Mouse (Mus musculus) liver, embryonic 14.5 days (tissue): ENCODE data around the gene Spsb4.

Experiments used
- CTCF ChIP-seq: IDR thresholded peaks from 2 replicates; pipeline ENCODE4 v1.5.1; 2016; ENCODE audit warnings: antibody characterized with exemption, low read depth, control low read depth
- EP300 ChIP-seq: IDR thresholded peaks from 2 replicates; pipeline ENCODE4 v1.6.1; 2016; ENCODE audit warnings: antibody characterized with exemption, low read depth

- TF ChIP-seq EP300 = no peak
- no peak for TF ChIP-seq CTCF
These were observed 114.0 kb downstream of the Spsb4 start for GRCm38 (mm10) chr9:96904360-96905355.
